Mouse (Mus musculus): ENCODE data around the gene Marc2. TPM values are rescaled to one million over a fixed set of nuclear protein-coding genes. Genes with fewer than 3 reads are reported as not detected.
A peak's percentile ranks its signal among the peaks of the same experiment; 100 is the strongest.

Gene Marc2
- polyA plus RNA-seq (2012; fragmentation: generic; extraction: Trizol), result 99.6 TPM

DNA sequence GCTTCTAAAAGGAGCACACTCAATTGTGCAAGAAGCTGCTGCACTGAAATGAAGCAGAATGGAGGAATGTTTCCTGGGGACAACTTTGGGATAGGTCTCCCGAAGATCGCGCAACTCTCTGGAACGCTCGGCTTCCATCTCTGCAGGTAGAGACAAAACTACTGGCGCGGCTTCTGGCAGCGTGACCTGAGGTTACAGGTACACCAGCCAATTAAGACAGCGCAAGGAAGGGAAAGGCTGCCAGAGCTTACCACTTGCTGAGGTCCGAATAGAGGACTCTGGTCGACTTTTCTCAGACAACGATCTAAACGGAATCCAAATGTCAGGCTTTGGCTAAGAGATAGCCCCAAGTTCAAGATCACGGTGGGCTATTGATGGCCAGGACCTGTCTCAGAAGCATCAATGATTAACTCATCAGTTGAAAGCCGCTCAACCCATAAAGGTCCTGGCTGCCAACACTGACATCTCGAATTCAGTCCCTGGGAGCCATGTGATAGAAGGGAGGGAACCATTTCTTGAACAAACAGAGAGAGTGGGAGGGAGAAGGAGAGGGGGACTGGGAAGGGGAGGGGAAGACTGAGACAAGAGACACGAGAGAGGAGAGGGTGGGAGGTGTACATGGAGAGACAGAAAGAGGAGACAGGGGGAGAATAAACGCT, at the start of gene Marc2:
Gene Marc2, minus strand, starts transcription at position 360 of the 659 bp plus-strand sequence.
- TF ChIP-seq POLR2A (IDR thresholded peaks at IDR 0.05; ENCODE audit: insufficient read length, low read depth), result no peak
- no peak for TF ChIP-seq MAX (IDR thresholded peaks at IDR 0.05; ENCODE audit: low read depth)
- no peak for TF ChIP-seq MYOG (IDR thresholded peaks at IDR 0.05; ENCODE audit: control insufficient read depth in 1 of 3, insufficient read depth in 1 of 3, insufficient read length in 2 of 3, low read depth in 2 of 3)
- TF ChIP-seq POLR2AphosphoS2 (IDR thresholded peaks at IDR 0.05; ENCODE audit: insufficient read length, low read depth), result no peak
- no peak for TF ChIP-seq TCF12 (IDR thresholded peaks at IDR 0.05; ENCODE audit: insufficient read depth, poor library complexity, severe bottlenecking)
- no peak for TF ChIP-seq REST (IDR thresholded peaks at IDR 0.05; ENCODE audit: insufficient read depth, insufficient read length)
- no peak for TF ChIP-seq TCF3 (IDR thresholded peaks at IDR 0.05; ENCODE audit: insufficient read length, low read depth)
- no peak for TF ChIP-seq USF1 (IDR thresholded peaks at IDR 0.05; ENCODE audit: low read depth)
- TF ChIP-seq MYOD1 (IDR thresholded peaks at IDR 0.05; ENCODE audit: control insufficient read depth in 1 of 3, insufficient read length in 2 of 3, low read depth in 2 of 3), result no peak
- TF ChIP-seq SRF (IDR thresholded peaks at IDR 0.05; ENCODE audit: control insufficient read depth, insufficient read length, low read depth), result no peak
- TF ChIP-seq E2F4 (IDR thresholded peaks at IDR 0.05; ENCODE audit: insufficient read depth), result no peak
- TF ChIP-seq CEBPB (IDR thresholded peaks at IDR 0.05; ENCODE audit: insufficient read depth, poor library complexity, severe bottlenecking), result no peak
- peak within 1 kb of the TSS; percentile 44 for H3ac ChIP-seq (ENCODE audit: control insufficient read depth, insufficient read length)
- peak within 1 kb of the TSS; percentile 71 for H3K4me3 ChIP-seq
- H3K4me2 ChIP-seq (ENCODE audit: low read depth), result peak within 1 kb of the TSS; percentile 93
- H3K79me2 ChIP-seq (ENCODE audit: control insufficient read depth, insufficient read depth), result peaks cover 10% of the 10 kb centered on the region
- no peaks in the 10 kb centered on the region for H3K36me3 ChIP-seq (ENCODE audit: control insufficient read depth, insufficient read depth)
- no peaks in the 10 kb centered on the region for H3K27me3 ChIP-seq (ENCODE audit: control insufficient read depth, insufficient read depth, insufficient read length)

GRCm38 (mm10) chr1:184891998-184892397, 45.7 kb upstream of the Marc2 start:
- H3K79me2 ChIP-seq (ENCODE audit: control insufficient read depth, insufficient read depth), result no peaks in the 10 kb centered on the region
- TF ChIP-seq MYOD1 (IDR thresholded peaks at IDR 0.05; ENCODE audit: control insufficient read depth in 1 of 3, insufficient read length in 2 of 3, low read depth in 2 of 3) (no peak), REST (IDR thresholded peaks at IDR 0.05; ENCODE audit: insufficient read depth, insufficient read length) (no peak), MYOG (IDR thresholded peaks at IDR 0.05; ENCODE audit: control insufficient read depth in 1 of 3, insufficient read depth in 1 of 3, insufficient read length in 2 of 3, low read depth in 2 of 3) (no peak)
- H3ac ChIP-seq (ENCODE audit: control insufficient read depth, insufficient read length), result no peak overlapping the region
- no peaks in the 10 kb centered on the region for H3K27me3 ChIP-seq (ENCODE audit: control insufficient read depth, insufficient read depth, insufficient read length)
- H3K4me2 ChIP-seq (ENCODE audit: low read depth), result no peak overlapping the region
- no peaks in the 10 kb centered on the region for H3K36me3 ChIP-seq (ENCODE audit: control insufficient read depth, insufficient read depth)
- H3K4me3 ChIP-seq, result no peak overlapping the region

DNA sequence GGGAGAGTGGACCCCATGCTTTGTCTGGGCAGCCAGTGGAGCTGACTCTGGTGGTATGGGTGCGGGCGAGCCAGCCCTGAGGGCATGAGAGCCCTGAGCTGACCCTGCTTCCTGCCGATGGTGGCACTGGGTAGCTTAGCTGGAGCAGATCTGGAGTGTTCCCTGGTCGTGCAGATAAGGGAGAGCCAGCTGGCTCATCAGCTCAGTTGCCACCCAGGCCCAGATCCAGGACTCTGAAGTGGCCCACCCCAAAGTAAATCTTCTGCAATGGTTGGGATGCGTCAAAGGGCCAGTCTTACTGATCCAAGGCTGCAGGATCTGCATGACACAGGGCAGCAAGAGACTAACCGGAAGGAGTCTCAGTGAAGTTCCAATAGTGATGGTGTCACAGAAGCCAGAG, 43.2 kb upstream of the Marc2 start:
- H3K27me3 ChIP-seq (ENCODE audit: control insufficient read depth, insufficient read depth, insufficient read length), result no peaks in the 10 kb centered on the region
- H3K4me2 ChIP-seq (ENCODE audit: low read depth), result no peak overlapping the region
- TF ChIP-seq MYOD1 (IDR thresholded peaks at IDR 0.05; ENCODE audit: control insufficient read depth in 1 of 3, insufficient read length in 2 of 3, low read depth in 2 of 3) (no peak), TCF12 (IDR thresholded peaks at IDR 0.05; ENCODE audit: insufficient read depth, poor library complexity, severe bottlenecking) (no peak), POLR2AphosphoS2 (IDR thresholded peaks at IDR 0.05; ENCODE audit: insufficient read length, low read depth) (no peak), TCF3 (IDR thresholded peaks at IDR 0.05; ENCODE audit: insufficient read length, low read depth) (no peak), MAX (IDR thresholded peaks at IDR 0.05; ENCODE audit: low read depth) (no peak), REST (IDR thresholded peaks at IDR 0.05; ENCODE audit: insufficient read depth, insufficient read length) (no peak), CEBPB (IDR thresholded peaks at IDR 0.05; ENCODE audit: insufficient read depth, poor library complexity, severe bottlenecking) (no peak), E2F4 (IDR thresholded peaks at IDR 0.05; ENCODE audit: insufficient read depth) (no peak)
- no peak overlapping the region for H3K4me3 ChIP-seq
- no peaks in the 10 kb centered on the region for H3K36me3 ChIP-seq (ENCODE audit: control insufficient read depth, insufficient read depth)
- H3K79me2 ChIP-seq (ENCODE audit: control insufficient read depth, insufficient read depth), result no peaks in the 10 kb centered on the region
- H3ac ChIP-seq (ENCODE audit: control insufficient read depth, insufficient read length), result no peak overlapping the region

DNA sequence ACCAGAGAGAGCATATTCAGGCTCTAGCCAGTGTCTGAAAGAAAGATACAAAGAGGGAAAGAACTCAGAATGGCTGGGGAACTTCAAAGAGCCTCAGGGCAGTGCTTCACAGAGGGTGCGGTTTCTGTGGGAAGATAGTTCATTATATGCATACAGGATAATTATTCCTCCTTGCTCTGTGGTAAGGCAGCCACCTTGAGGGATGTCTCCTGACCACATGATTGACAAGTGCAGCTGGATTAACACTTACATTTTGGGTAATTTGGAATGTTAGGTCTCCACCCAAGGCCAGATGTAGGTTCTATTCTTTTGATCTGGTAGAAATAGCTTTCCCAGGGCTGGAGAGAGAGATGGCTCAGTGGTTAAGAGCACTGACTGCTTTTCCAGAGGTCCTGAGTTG, 39.9 kb upstream of the Marc2 start:
- no peak for TF ChIP-seq E2F4 (IDR thresholded peaks at IDR 0.05; ENCODE audit: insufficient read depth)
- no peak for TF ChIP-seq MAX (IDR thresholded peaks at IDR 0.05; ENCODE audit: low read depth)
- peak; percentile 54 for TF ChIP-seq TCF3 (IDR thresholded peaks at IDR 0.05; ENCODE audit: insufficient read length, low read depth)
- TF ChIP-seq SRF (IDR thresholded peaks at IDR 0.05; ENCODE audit: control insufficient read depth, insufficient read length, low read depth), result no peak
- no peak for TF ChIP-seq REST (IDR thresholded peaks at IDR 0.05; ENCODE audit: insufficient read depth, insufficient read length)
- TF ChIP-seq MYOG (IDR thresholded peaks at IDR 0.05; ENCODE audit: control insufficient read depth in 1 of 3, insufficient read depth in 1 of 3, insufficient read length in 2 of 3, low read depth in 2 of 3), result no peak
- peak; percentile 69 for TF ChIP-seq TCF12 (IDR thresholded peaks at IDR 0.05; ENCODE audit: insufficient read depth, poor library complexity, severe bottlenecking)
- peak; percentile 6 for TF ChIP-seq USF1 (IDR thresholded peaks at IDR 0.05; ENCODE audit: low read depth)
- peak; percentile 19; the same call in 1 of the 2 replicates for TF ChIP-seq CEBPB (IDR thresholded peaks at IDR 0.05; ENCODE audit: insufficient read depth, poor library complexity, severe bottlenecking)
- TF ChIP-seq POLR2AphosphoS2 (IDR thresholded peaks at IDR 0.05; ENCODE audit: insufficient read length, low read depth), result no peak
- no peak for TF ChIP-seq POLR2A (IDR thresholded peaks at IDR 0.05; ENCODE audit: insufficient read length, low read depth)
- peak; percentile 47 to 97 (median 93) for TF ChIP-seq MYOD1 (IDR thresholded peaks at IDR 0.05; ENCODE audit: control insufficient read depth in 1 of 3, insufficient read length in 2 of 3, low read depth in 2 of 3)
- H3K79me2 ChIP-seq (ENCODE audit: control insufficient read depth, insufficient read depth), result no peaks in the 10 kb centered on the region

More for the DNA sequence above, 39.9 kb upstream of the Marc2 start:
- peaks cover 9% of the 10 kb centered on the region for H3K27me3 ChIP-seq (ENCODE audit: control insufficient read depth, insufficient read depth, insufficient read length)
- peak overlapping the region; percentile 46 for H3K4me2 ChIP-seq (ENCODE audit: low read depth)
- H3K4me3 ChIP-seq, result no peak overlapping the region
- H3ac ChIP-seq (ENCODE audit: control insufficient read depth, insufficient read length), result no peak overlapping the region
- no peaks in the 10 kb centered on the region for H3K36me3 ChIP-seq (ENCODE audit: control insufficient read depth, insufficient read depth)

All from myocyte (in vitro differentiated cells).